Mouse (Mus musculus) CH12.LX (cell line): Measurements from ENCODE around the gene Spty2d1.

Experiments
- CHD2 ChIP-seq: IDR thresholded peaks from 2 replicates; pipeline ENCODE4 v1.6.1; 2011; ENCODE audit warnings: low read length, improper control_type of control experiment
- CTCF ChIP-seq, 2 experiments: IDR thresholded peaks in 1 of 2; conservative IDR thresholded peaks in 1 of 2; 2 replicates each; pipeline ENCODE4 v1.5.1; 2011 to 2012; ENCODE audit warnings: low read depth in 2 of 2, low read length in 2 of 2, improper control_type of control experiment in 1 of 2, inconsistent platforms in 1 of 2, mild to moderate bottlenecking in 1 of 2, moderate library complexity in 1 of 2
- ELF1 ChIP-seq: IDR thresholded peaks from 2 replicates; pipeline ENCODE4 v1.6.1; 2014; ENCODE audit warnings: low read depth, mild to moderate bottlenecking, inconsistent platforms, low read length, improper control_type of control experiment
- EP300 ChIP-seq: IDR thresholded peaks from 2 replicates; pipeline ENCODE4 v1.6.1; 2011; ENCODE audit warnings: low read length, improper control_type of control experiment
- MAX ChIP-seq: IDR thresholded peaks from 2 replicates; pipeline ENCODE4 v1.6.1; 2011; ENCODE audit warnings: low read length, improper control_type of control experiment
- PAX5 ChIP-seq: IDR thresholded peaks from 2 replicates; pipeline ENCODE4 v1.6.1; 2012; ENCODE audit warnings: low read length, inconsistent platforms, mixed read lengths
- POLR2A ChIP-seq: IDR thresholded peaks from 2 replicates; pipeline ENCODE4 v1.6.1; 2011; ENCODE audit warnings: low read depth, mild to moderate bottlenecking, improper control_type of control experiment, low read length
- SMC3 ChIP-seq: IDR thresholded peaks from 2 replicates; pipeline ENCODE4 v1.6.1; 2011; ENCODE audit warnings: low read depth, low read length, improper control_type of control experiment
- TCF12 ChIP-seq: IDR thresholded peaks from 2 replicates; pipeline ENCODE4 v1.6.1; 2014; ENCODE audit warnings: low read depth, mild to moderate bottlenecking, inconsistent platforms, low read length, improper control_type of control experiment
- USF1 ChIP-seq: IDR thresholded peaks from 2 replicates; pipeline ENCODE4 v1.6.1; 2014; ENCODE audit warnings: low read depth, mild to moderate bottlenecking, inconsistent platforms, low read length, improper control_type of control experiment
- USF2 ChIP-seq: conservative IDR thresholded peaks from 2 replicates; pipeline ENCODE4 v1.6.1; 2011; ENCODE audit warnings: low read depth, low read length, improper control_type of control experiment
- ZC3H11A ChIP-seq: IDR thresholded peaks from 2 replicates; pipeline ENCODE4 v1.6.1; 2012; ENCODE audit warnings: low read depth, mild to moderate bottlenecking, inconsistent platforms, low read length, improper control_type of control experiment
- ZNF384 ChIP-seq: IDR thresholded peaks from 2 replicates; pipeline ENCODE4 v1.6.1; 2012; ENCODE audit warnings: low read depth, low read length, improper control_type of control experiment, inconsistent platforms

DNA sequence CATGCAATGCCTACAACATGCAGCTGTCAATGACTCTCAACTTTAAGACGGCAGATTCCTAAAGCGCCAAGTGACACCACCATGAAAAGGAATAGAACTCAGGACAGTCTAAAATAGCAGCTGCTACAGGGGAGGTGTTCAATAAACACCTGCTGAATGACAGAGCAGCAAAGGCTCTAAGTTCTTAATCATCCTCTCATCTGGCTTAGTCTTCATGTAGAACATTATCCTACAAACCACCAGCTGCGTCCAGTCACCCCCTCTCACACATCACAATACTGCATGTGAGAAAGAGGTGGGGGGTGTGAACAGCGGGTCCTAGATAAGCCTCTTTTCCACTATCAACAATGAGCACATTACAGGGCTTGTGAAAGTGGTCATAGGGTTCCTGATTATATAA, 11.2 kb downstream of the Spty2d1 start:
- TF ChIP-seq PAX5, result no peak
- no peak for TF ChIP-seq MAX
- TF ChIP-seq POLR2A, result no peak
- no peak for TF ChIP-seq CTCF (conservative IDR thresholded peaks at IDR 0.05 in 1 of 2, IDR thresholded peaks at IDR 0.05 in 1 of 2; ENCODE audit: low read depth in 2 of 2, low read length in 2 of 2)
- no peak for TF ChIP-seq SMC3
- no peak for TF ChIP-seq ZC3H11A
- TF ChIP-seq TCF12, result no peak
- no peak for TF ChIP-seq USF2
- TF ChIP-seq EP300, result no peak
- TF ChIP-seq ZNF384, result no peak
- TF ChIP-seq ELF1, result no peak
- no peak for TF ChIP-seq USF1
- no peak for TF ChIP-seq CHD2
